Mouse (Mus musculus) megakaryocyte, embryonic 14.5 days (primary cell): ENCODE results near the gene Wbp11.

Source experiments
- FLI1 ChIP-seq: IDR thresholded peaks from 2 replicates; pipeline ENCODE4 v1.6.1; 2012; ENCODE audit warnings: low read length, inconsistent platforms, mixed read lengths
- GATA1 ChIP-seq: IDR thresholded peaks from 3 replicates; pipeline ENCODE4 v1.6.1; 2012; ENCODE audit warnings: mixed read lengths, low read length, inconsistent platforms, borderline replicate concordance

DNA sequence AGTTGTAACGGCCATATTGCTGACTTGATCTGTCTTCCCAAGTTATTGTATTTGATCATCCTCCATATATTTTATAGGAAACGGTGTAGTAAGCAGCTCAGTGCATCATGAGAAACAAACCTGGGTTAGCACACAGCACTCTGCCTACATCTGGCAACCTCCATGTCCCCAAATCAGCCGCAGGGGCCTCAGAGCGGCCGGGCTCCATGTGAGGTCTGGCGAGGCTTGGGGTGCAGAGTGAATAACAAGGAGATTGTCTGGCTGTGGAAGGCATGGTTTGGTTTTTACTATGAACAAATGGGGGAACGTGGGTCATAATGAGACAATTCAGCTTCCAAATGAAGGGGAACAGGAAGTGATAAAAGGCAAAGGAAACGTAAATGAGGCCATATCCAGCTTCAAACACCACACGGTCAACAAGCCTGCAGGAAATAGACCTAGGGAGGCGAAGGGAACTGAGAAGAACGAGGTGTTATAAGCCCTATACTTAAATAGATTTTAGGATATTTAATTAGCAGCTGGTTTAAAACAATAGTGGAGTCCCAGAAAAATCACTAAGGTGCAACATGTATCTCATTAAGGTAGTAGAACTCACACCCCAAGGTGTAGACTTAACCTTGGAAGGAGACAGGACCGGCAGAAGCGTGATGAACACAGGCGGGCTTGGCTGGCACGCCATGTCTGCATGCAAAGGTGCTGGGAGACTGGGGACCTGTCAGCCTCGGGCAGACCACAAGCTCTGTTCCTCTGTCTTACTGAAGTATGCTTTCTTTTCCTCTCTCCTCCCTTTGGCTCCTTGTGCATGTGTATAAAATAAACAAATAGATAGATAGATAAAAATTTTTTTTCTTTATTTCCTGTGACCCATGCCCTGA lies 34.9 kb downstream of the Wbp11 start:
- no peak for TF ChIP-seq GATA1
- no peak for TF ChIP-seq FLI1
